Mouse (Mus musculus): ENCODE data around the gene A730061H03Rik. TPM values are rescaled to one million over a fixed set of nuclear protein-coding genes. Genes with fewer than 3 reads are reported as not detected.

The A730061H03Rik gene
- polyA plus RNA-seq, 1 experiment, result 1.7 TPM

Other genes starting within 250 kb of the A730061H03Rik start
- 17.1 and 17.6 TPM in 2 replicates for gene Dhrs4, start 81.6 kb downstream of the A730061H03Rik start, polyA plus RNA-seq (2012; rRNA removed)
- gene Carmil3, start 69.8 kb downstream of the A730061H03Rik start, polyA plus RNA-seq (2012; rRNA removed), result 69.2 and 72.1 TPM in 2 replicates
- gene Cpne6, start 50.0 kb downstream of the A730061H03Rik start, polyA plus RNA-seq (2012; rRNA removed), result 512 and 532 TPM in 2 replicates
- 0.69 and 0.82 TPM in 2 replicates for gene Nrl, start 35.4 kb downstream of the A730061H03Rik start, polyA plus RNA-seq (2012; rRNA removed)
- gene Pck2, start 20.1 kb downstream of the A730061H03Rik start, polyA plus RNA-seq (2012; rRNA removed), result 30.5 and 36.9 TPM in 2 replicates
- 107 and 128 TPM in 2 replicates for gene Dcaf11, start 400 bp downstream of the A730061H03Rik start, polyA plus RNA-seq (2012; rRNA removed)
- gene Fitm1, start 15.2 kb upstream of the A730061H03Rik start, polyA plus RNA-seq (2012; rRNA removed), result 0.11 TPM in 1 of 2 replicates, not detected in the other
- 62.6 and 82.8 TPM in 2 replicates for gene Psme1, start 17.7 kb upstream of the A730061H03Rik start, polyA plus RNA-seq (2012; rRNA removed)
- 56.3 and 58.2 TPM in 2 replicates for gene Emc9, start 24.9 kb upstream of the A730061H03Rik start, polyA plus RNA-seq (2012; rRNA removed)
- gene Psme2, start 30.7 kb upstream of the A730061H03Rik start, polyA plus RNA-seq (2012; rRNA removed), result 43.2 and 46.9 TPM in 2 replicates
- 24.2 TPM in 2 replicates for gene Rnf31, start 31.3 kb upstream of the A730061H03Rik start, polyA plus RNA-seq (2012; rRNA removed)
- gene Irf9, start 43.2 kb upstream of the A730061H03Rik start, polyA plus RNA-seq (2012; rRNA removed), result 19.1 and 22.9 TPM in 2 replicates
- 17.2 and 22.6 TPM in 2 replicates for gene Rec8, start 57.6 kb upstream of the A730061H03Rik start, polyA plus RNA-seq (2012; rRNA removed)
- gene Ipo4, start 75.6 kb upstream of the A730061H03Rik start, polyA plus RNA-seq (2012; rRNA removed), result 139 and 152 TPM in 2 replicates
- 4.3 and 6.2 TPM in 2 replicates for gene Gm49378, start 77.5 kb upstream of the A730061H03Rik start, polyA plus RNA-seq (2012; rRNA removed)
- gene Tm9sf1, start 83.4 kb upstream of the A730061H03Rik start, polyA plus RNA-seq (2012; rRNA removed), result 33.0 and 38.5 TPM in 2 replicates
- 0.78 and 1.2 TPM in 2 replicates for gene Tssk4, start 89.8 kb upstream of the A730061H03Rik start, polyA plus RNA-seq (2012; rRNA removed)
- gene Mdp1, start 100.1 kb upstream of the A730061H03Rik start, polyA plus RNA-seq (2012; rRNA removed), result 46.0 and 46.7 TPM in 2 replicates
- gene Gmpr2, start 111.5 kb upstream of the A730061H03Rik start, polyA plus RNA-seq (2012; rRNA removed), result 30.6 and 33.0 TPM in 2 replicates
- 351 and 383 TPM in 2 replicates for gene Nedd8, start 111.7 kb upstream of the A730061H03Rik start, polyA plus RNA-seq (2012; rRNA removed)
- 19.2 and 21.7 TPM in 2 replicates for gene Tinf2, start 121.4 kb upstream of the A730061H03Rik start, polyA plus RNA-seq (2012; rRNA removed)
- gene Tgm1, start 153.5 kb upstream of the A730061H03Rik start, polyA plus RNA-seq (2012; rRNA removed), result 0.14 and 0.21 TPM in 2 replicates
- 60.7 and 64.3 TPM in 2 replicates for gene Rabggta, start 161.9 kb upstream of the A730061H03Rik start, polyA plus RNA-seq (2012; rRNA removed)
- gene Dhrs1, start 185.3 kb upstream of the A730061H03Rik start, polyA plus RNA-seq (2012; rRNA removed), result 111 and 119 TPM in 2 replicates
- gene Nop9, start 185.3 kb upstream of the A730061H03Rik start, polyA plus RNA-seq (2012; rRNA removed), result 8.9 and 9.0 TPM in 2 replicates
- 15.6 and 18.7 TPM in 2 replicates for gene Cideb, start 198.1 kb upstream of the A730061H03Rik start, polyA plus RNA-seq (2012; rRNA removed)
- gene Ltb4r2, start 201.0 kb upstream of the A730061H03Rik start, polyA plus RNA-seq (2012; rRNA removed), result 0.18 and 0.19 TPM in 2 replicates
- 0.11 and 0.14 TPM in 2 replicates for gene Ltb4r1, start 205.6 kb upstream of the A730061H03Rik start, polyA plus RNA-seq (2012; rRNA removed)
- gene Adcy4, start 223.7 kb upstream of the A730061H03Rik start, polyA plus RNA-seq (2012; rRNA removed), result 4.0 and 4.3 TPM in 2 replicates
- gene Ripk3, start 228.5 kb upstream of the A730061H03Rik start, polyA plus RNA-seq (2012; rRNA removed), result 0.67 and 0.68 TPM in 2 replicates